Mouse (Mus musculus) cerebellum, adult 9-10 months (tissue): ENCODE measurements around the gene Itga2b.

ENCODE experiments used
- DNase-seq: peaks from one replicate; pipeline ENCODE4 v3.0.0; 2022

Itga2b gene

GRCm38 (mm10) chr11:102469648-102470357, at the start of gene Itga2b:
Gene Itga2b, minus strand, starts transcription at chr11:102470122.
- DNase-seq = no peak

DNA sequence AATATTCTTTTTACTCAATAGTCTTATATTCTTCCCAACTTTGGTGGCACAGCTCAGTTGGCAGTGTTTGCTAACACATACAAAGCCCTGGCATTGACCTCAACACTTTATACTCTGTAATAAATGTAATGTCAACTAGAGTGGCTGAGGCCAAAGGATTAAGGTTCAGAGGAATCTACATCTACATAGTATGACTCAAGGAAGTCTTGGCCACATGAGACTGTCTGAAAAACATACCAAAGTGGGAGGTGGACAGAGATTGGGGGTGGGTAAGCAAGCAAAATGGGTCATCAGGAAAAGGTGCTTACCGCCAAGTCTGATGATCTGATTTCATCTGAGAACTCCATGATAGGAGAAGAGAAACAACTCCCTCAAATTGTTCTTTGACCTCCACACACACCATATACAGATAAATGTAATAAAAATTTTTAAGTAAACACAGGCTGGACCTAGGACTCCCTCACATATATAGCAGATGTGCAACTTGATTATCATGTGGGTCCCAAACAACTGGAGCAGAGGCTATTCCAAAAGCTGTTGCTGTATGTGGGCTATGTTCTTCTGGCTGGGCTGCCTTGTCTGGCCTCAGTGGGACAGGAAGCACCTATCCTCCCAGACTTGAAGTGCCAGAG, 45.0 kb upstream of the Itga2b start:
- no peak for DNase-seq

GRCm38 (mm10) chr11:102510226-102510625, 40.3 kb upstream of the Itga2b start:
- DNase-seq = no peak

GRCm38 (mm10) chr11:102496732-102497131, 26.8 kb upstream of the Itga2b start:
- no peak for DNase-seq

DNA sequence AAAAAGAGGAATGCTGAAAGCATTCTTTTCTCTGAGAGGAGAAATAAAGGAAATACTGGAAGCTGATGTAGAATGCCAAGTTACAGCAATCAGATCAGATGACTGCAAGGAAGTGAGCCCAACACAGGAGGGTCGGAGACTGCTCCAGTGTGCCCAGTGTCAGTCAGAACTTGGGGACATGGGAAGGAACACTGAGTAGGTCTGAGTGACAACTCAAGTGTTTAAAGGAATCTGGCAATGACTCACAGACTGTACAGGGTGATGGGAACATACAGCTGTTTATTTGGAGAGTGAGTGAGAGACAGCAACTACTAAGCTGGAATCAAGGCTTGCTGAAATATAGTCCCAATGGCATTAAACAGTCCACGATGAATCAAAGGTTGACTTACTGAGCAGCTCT, 26.3 kb upstream of the Itga2b start:
- no peak for DNase-seq

- no peak for DNase-seq
Measured at GRCm38 (mm10) chr11:102495742-102496141, 25.8 kb upstream of the Itga2b start.

DNA sequence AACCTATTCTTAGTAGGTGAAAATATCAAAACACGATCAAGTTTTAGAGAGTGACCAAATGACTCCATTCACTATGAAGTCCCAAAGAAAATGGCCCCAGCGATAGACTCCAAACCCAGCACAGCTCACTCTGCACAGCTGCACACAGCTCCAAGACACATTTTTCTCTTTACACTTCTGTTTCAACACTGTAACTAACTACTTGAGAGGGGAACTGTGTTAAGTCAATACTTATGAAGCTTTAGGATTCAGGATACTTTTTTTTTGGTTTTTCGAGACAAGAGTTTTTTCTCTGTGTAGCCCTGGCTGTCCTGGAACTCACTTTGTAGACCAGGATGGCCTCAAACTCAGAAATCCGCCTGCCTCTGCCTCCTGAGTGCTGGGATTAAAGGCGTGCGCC, 25.2 kb upstream of the Itga2b start:
- no peak for DNase-seq

GRCm38 (mm10) chr11:102494063-102494650, 24.2 kb upstream of the Itga2b start:
- no peak for DNase-seq

GRCm38 (mm10) chr11:102493241-102493640, 23.3 kb upstream of the Itga2b start:
- no peak for DNase-seq

- DNase-seq = no peak
Measured at GRCm38 (mm10) chr11:102487901-102488300, 18.0 kb upstream of the Itga2b start.

DNA sequence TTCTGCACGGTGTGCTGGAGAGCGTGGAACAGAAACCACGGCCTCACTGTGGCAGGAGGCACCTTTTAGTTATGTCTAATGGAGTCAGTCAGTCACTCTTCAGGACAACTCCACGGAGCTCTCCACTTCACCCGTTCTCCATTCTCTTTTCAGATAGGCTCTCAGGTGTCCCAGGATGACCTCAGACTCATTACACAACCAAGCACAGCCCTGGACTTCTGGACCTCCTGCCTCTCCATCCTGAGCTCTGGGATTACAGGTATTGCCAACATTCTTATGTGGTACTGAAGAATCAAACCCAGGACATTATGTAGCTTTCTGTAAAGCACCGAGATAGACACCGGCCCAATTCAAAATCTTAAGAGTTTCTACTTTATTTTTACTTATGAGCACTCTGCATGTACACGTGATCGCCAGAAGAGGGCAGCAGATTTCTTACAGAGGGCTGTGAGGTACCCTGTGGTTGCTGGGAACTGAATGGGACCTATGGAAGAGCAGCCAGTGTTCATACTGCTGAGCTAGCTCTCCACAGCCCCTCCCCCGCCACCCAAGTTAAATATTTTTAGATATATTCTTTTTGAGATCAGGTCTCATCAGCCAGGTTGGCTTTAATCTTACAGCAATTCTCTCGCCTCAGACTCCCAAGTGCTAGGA, 16.9 kb upstream of the Itga2b start:
- peak; percentile 63 for DNase-seq

GRCm38 (mm10) chr11:102481779-102482178, 11.9 kb upstream of the Itga2b start:
- no peak for DNase-seq

GRCm38 (mm10) chr11:102480897-102481296, 11.0 kb upstream of the Itga2b start:
- no peak for DNase-seq

DNA sequence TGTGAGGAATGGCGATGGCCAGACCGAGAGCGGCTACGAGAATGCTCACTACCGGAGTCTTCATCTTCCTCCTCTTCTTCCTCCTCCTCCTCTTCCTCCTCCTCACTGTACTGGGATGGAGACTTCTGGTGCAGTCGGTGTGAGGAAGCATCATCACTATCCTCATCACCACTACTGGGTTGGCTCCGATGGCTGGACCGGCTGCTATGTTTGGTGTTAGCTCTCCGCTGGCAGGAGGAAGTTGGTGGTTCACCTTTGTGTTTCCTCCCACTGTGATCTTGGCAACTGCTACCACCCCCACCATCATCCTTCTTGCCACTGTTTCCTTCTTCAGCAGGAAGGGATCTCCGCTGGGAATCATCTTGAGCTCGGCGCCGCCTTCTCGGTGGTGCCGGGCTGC, 10.2 kb upstream of the Itga2b start:
- DNase-seq = no peak

DNA sequence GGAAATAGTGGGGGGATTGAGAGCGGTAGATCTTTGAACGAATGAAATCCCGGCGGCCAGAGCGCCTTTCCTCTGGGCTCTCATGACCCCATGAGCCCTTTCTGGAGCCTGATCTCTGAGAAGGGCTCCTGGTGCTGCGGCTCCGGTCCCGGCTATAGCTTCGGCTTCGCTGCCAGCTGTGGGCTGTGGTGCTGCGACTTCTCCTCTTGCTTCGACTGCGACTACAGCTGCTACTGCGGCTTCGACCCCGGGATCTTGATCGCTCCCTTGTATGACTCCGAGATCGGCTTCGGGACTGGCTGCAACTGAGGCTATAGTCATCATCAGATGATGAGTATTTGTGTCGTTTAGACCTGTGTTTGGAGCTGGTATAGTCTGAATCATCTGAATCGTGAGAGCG, 9.7 kb upstream of the Itga2b start:
- no peak for DNase-seq

GRCm38 (mm10) chr11:102478671-102479070, 8.7 kb upstream of the Itga2b start:
- DNase-seq = no peak

DNA sequence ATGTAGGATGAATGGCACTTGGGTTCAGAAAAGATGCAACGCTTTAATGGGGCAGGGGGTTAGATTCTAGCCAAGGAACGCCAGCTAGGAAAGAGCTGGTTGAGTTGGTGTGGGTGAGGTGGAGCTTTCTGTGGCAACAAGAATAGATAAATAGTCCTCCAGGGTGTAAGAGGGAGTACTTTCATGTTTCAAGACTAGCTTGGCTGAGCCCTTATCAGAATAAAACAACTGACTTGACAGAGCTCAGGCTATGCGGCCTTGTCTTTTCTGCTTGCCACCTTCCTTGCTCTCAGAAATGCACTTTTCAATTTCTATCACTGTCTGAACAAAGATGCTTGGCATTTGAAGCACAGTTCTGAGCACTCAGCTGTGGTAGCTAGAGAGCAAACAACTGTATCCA, 5.1 kb upstream of the Itga2b start:
- DNase-seq = no peak

DNA sequence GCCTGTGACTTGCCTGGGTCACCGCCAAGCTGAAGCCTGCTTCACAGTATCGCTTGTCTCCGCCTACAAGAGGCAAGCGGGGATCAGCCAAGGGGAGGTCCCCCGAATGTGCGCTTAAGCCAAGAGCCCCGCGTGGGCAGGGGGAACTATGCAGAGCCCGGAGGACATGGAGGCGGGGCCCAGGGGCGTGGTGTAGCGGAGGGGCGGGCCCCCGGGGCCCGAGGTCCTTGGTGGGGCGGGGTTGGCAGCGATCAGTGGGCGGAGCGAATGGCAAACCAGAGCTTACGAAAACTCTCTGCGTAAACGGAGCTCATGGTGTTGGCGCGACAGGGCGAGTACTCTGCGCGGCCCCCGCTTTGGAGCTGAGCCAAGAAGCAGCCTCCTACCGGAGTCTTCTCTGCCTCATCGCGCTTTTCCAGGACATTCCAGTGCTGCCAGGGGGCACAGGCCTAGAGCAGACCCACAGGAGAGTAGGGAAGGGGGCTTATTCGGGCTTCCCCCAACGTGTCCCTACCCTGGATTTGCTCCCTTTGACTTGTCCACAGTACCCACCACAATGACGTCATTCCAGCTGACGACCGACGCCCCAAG, 2.8 kb downstream of the Itga2b start:
- peak; percentile 89 for DNase-seq

- DNase-seq = peak; percentile 57
Measured at GRCm38 (mm10) chr11:102465713-102466436, 4.0 kb downstream of the Itga2b start.

- no peak for DNase-seq
Measured at GRCm38 (mm10) chr11:102464901-102465300, 5.0 kb downstream of the Itga2b start.

DNA sequence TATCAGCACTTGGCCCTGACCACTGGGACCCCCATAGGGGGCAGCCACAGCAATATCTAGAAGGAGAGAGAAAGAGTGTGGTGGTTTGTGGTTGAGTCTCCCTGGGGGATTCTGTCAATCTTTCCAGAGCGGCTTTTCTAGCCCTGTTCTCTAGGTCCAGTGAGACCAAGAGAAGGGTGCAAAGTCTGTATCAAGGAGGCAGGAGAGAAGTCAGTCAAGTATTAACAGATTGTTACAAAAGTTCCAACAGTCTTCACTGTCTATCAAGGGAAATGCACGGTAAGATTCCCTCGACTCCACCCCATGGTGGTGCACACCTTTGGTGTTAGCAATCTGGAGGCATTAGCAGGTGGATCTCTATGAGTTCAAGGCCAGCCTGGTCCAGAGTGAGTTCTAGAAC, 8.2 kb downstream of the Itga2b start:
- no peak for DNase-seq

- no peak for DNase-seq
Measured at GRCm38 (mm10) chr11:102460541-102460940, 9.4 kb downstream of the Itga2b start.
